Mouse (Mus musculus): ENCODE measurements around the gene Aqr.

DNA sequence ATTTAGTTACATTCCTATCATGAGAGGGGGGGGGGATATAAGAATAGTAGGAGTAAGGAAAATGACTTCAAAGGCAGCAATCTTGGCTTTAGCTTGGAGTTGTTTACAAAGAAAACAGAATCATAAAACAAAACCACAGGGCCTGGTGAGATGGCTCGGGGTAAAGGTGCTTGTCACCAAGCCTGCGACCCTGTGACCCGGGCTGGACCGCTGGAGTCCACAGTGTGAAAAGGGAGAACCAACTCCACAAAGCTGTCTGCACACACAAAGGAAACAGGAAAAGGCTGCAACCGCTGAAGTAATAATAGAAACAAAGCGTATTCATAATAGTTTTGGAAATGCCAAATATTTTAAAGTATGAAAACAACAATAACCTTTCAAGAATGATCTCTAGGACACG, 67.4 kb downstream of the Aqr start:
- TF ChIP-seq CTCF (IDR thresholded peaks at IDR 0.05; ENCODE audit: borderline replicate concordance, extremely low read depth, insufficient read depth, insufficient read length) (no peak), POLR2A (IDR thresholded peaks at IDR 0.05; ENCODE audit: borderline replicate concordance, extremely low read depth, insufficient read depth, insufficient read length, poor library complexity, severe bottlenecking) (no peak)

Data from brain, embryonic 14.5 days (tissue).